Mouse (Mus musculus): ENCODE results near the gene Mif4gd.

DNA sequence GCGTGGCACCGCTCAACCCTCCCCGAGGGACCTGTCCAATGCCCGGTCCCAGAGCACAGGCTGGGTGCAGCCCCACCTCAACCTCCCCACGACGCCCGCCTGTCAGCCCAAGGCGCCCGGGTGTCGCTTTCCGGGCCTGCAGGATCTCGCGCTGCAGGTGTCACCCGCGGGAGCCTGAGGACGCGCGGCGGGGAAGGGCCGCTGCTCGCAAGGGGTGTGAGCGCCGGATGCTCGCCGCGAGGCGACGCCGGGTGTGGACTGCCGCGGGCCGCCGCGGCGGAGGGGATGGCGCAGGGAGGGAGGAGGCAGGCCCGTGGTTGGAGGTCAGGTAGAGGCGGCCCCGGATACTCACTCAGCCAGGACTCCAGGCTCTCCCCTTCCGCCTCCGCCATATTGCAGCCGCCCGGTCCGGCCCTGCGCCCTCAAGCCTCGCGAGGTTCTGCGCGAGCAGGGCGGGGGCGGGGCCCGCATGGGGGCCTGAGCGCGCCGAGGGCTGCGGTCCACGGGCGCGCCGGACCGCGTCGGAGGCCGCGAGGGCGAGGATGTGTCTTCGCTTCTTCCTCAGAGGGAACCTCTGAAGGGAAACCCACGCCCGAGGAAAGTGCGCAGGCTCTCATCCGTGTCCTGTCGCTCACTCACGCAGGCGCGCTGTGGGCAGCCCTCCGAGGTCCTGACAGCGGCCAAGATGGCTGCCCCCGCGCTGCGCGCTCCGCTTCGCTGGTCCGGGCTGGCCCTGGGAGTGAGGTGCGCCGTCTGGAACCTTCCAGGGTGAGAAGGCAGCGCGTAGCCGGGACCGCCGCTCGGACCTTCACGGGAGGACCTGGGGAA, 9.1 kb downstream of the Mif4gd start, which contains the start of the genes Mrps7 and Gga3:
- TF ChIP-seq CTCF (conservative IDR thresholded peaks at IDR 0.05; ENCODE audit: low read length) (no peak), POU5F1 (IDR thresholded peaks at IDR 0.05; ENCODE audit: borderline replicate concordance, low read length) (no peak)
